Mouse (Mus musculus) embryonic facial prominence, embryonic 10.5 days (tissue): Measurements from ENCODE around the gene Mctp1. TPM values are rescaled to one million over a fixed set of nuclear protein-coding genes. Genes with fewer than 3 reads are reported as not detected.
A peak's percentile ranks its signal among the peaks of the same experiment; 100 is the strongest.

Source experiments
- DNase-seq: peaks from one replicate; pipeline ENCODE4 v3.0.0-alpha.2; 2017; ENCODE audit warnings: low spot score
- H3K27ac ChIP-seq: fragments of 300-500 bp; sonication (generic); replicated peaks from 2 replicates; pipeline ENCODE4 v1.5.1; 2016; ENCODE audit warnings: mild to moderate bottlenecking
- H3K27me3 ChIP-seq: fragments of 300-500 bp; sonication (generic); replicated peaks from 2 replicates; pipeline ENCODE4 v1.6.1; 2016; ENCODE audit warnings: low read depth, mild to moderate bottlenecking; ENCODE audit not compliant: poor library complexity, severe bottlenecking
- H3K36me3 ChIP-seq: fragments of 300-500 bp; sonication (generic); replicated peaks from 2 replicates; pipeline ENCODE4 v1.6.1; 2016; ENCODE audit warnings: mild to moderate bottlenecking, moderate library complexity
- H3K4me1 ChIP-seq: fragments of 300-500 bp; sonication (generic); 2 replicates; pipeline ENCODE4 v1.6.1; 2016
- H3K4me3 ChIP-seq: fragments of 300-500 bp; sonication (generic); 2 replicates; pipeline ENCODE4 v1.5.1; 2016; ENCODE audit warnings: mild to moderate bottlenecking, moderate library complexity
- H3K9me3 ChIP-seq: fragments of 300-500 bp; sonication (generic); 2 replicates; pipeline ENCODE4 v1.6.1; 2016; ENCODE audit warnings: mild to moderate bottlenecking
- WGBS: fragments of 180-500 bp; shearing (Covaris S2); methylation state at CpG from one replicate; pipeline ENCODE4 v1.1.7; 2016; 5-methylcytosine and 5-hydroxymethylcytosine counted together
- polyA plus RNA-seq: library from polyadenylated mRNA; unstranded; fragments of >200 nt; fragmentation: Nextera tagmentation; extraction: Ambion mirVana; gene quantifications from 2 replicates; pipeline ENCODE4 v1.2.1, GENCODE M21; 2016

The Mctp1 gene
- polyA plus RNA-seq, 1 experiment from 2014 or later = 1.4 TPM

DNA sequence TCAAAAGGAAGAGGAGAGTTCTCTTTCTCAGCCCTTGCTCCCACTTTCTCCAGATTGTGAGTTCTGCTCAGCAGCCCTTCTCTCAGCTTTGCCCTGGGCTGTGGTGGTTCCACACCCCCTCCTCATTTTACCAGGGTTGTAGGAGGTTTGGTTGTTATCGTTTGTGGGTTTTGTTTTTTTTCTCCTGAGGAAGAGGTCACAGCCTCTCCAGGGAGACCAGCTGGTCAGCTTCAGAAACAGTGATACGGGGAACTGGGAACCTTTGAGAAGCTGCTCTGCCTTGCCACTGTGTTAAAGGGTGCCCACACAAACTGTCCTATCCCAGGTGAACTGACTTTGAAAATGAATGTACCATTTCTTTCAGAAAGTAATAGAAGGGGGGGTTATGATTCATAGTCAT lies 425.5 kb downstream of the Mctp1 start:
- Histone ChIP-seq H3K27me3 (peaks cover 18% of the 10 kb centered on the region), H3K27ac (peak overlapping the region; percentile 64)
- 2% methylated on average over 2 of the region's 2 CpGs for WGBS

DNA sequence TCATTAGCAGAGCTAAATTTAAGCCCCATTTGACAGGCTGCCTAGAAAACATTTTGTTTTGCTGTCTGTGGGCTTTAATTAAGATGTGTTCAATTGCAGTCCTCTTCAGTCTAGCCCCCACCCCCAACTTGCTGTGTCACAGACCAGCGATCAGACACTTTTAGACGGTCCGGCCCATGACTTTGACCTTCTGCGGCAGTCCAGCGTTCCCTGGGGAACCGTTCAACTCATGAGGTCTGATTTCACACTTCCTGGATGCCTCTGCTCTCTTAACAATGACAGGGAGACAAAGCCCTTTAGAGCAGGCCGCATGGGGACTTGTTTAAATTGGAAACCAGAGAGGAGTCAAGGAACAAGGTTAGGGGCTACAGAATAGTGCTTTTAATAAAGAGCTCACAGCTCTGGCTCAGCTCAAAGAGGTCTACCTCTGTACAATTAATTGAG lies 426.2 kb downstream of the Mctp1 start:
- H3K4me3 ChIP-seq = no peak overlapping the region
- under 1% methylated on average over 7 of the region's 7 CpGs for WGBS
- H3K36me3 ChIP-seq = no peaks in the 10 kb centered on the region
- peaks cover 23% of the 10 kb centered on the region for H3K4me1 ChIP-seq
- peak overlapping the region; percentile 5 for H3K27ac ChIP-seq
- H3K27me3 ChIP-seq = peaks cover 18% of the 10 kb centered on the region
- DNase-seq = peak; percentile 73
- no peaks in the 10 kb centered on the region for H3K9me3 ChIP-seq

More for the DNA sequence above, 425.5 kb downstream of the Mctp1 start:
- peak; percentile 27 for DNase-seq
- no peaks in the 10 kb centered on the region for H3K36me3 ChIP-seq
- peaks cover 23% of the 10 kb centered on the region for H3K4me1 ChIP-seq
- H3K9me3 ChIP-seq = no peaks in the 10 kb centered on the region
- no peak overlapping the region for H3K4me3 ChIP-seq

DNA sequence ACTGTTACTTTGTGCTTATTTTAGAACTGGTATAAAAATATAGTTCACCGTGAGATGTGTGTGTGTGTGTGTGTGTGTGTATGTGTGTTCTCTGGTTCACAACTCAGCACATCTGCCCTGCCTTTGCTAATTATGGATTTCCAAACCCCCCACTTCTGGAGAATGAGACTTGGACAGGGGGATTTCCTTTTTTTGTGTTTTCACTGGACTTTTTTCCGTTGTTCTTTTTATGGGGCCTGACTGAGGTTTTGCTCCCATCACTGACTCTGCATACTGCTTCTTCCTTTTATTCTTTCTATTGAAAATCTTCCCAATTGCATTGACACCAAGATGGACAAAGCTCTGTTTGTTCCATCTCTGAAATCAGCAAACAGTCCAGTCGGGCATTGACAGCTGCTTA lies 438.7 kb downstream of the Mctp1 start:
- Histone ChIP-seq H3K4me1 (peaks cover 24% of the 10 kb centered on the region), H3K9me3 (no peaks in the 10 kb centered on the region), H3K27me3 (no peaks in the 10 kb centered on the region; the same call in 1 of the 2 replicates), H3K36me3 (no peaks in the 10 kb centered on the region), H3K4me3 (no peak overlapping the region), H3K27ac (no peak overlapping the region)
- no peak for DNase-seq
- 45% methylated on average over 3 of the region's 3 CpGs for WGBS

DNA sequence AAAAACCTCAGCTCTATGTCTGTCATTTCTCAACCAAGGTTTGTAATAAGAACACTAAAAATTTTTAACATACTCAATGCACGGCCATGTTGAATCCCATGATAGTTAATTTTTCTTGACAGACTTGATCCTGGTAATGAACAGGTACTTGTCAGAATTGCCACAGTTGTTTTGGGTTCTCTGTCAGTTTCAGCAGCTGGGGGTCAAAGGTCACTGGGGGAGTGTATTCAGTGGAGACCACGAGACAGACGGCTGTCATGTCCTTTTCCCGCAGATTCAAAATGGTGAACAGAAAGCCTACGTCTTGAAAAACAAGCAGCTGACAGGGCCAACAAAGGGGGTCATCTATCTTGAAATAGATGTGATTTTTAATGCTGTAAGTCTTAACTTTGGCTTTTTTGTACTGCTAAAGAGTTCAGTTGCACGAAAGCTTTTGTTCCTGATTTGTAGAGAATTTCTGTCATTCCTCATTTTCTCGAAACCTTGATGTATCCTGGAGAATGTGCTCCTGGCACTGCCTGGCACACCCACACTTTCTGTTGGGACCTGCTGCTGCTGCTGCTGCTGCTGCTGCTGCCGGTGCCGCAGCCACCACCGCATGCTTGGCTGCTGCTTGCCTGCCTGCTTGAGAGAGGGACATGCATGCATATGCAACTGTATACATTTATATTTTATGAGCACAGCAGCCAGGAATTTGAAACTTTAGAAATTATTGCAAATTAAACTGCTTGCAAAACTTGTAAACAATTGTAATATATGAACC lies 440.8 kb downstream of the Mctp1 start:
- Histone ChIP-seq H3K9me3 (no peaks in the 10 kb centered on the region), H3K4me3 (no peak overlapping the region), H3K27ac (peak overlapping the region; percentile 72), H3K4me1 (peaks cover 20% of the 10 kb centered on the region), H3K27me3 (no peaks in the 10 kb centered on the region; the same call in 1 of the 2 replicates), H3K36me3 (no peaks in the 10 kb centered on the region)
- DNase-seq = peak; percentile 61
- 33% methylated on average over 10 of the region's 10 CpGs for WGBS

DNA sequence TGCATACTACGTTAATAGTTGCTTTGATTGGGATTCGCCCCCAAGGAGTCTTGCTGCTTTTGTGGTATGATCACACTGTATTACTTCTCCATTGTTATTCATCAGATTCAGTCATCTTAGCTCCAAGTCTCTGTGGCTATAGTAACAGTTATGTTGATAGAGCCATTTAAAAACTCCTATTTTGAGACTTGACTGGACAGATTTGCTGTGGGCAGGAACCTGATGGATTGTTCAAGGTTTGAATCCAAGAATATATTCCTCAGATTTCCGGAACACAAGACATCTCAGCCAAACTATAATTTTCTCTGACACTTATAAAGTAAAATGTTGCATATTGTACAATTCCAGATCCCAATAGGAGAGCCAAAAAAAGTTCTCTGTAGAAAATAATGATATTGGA lies 443.4 kb downstream of the Mctp1 start:
- no peaks in the 10 kb centered on the region for H3K27me3 ChIP-seq
- H3K9me3 ChIP-seq = no peaks in the 10 kb centered on the region
- H3K4me3 ChIP-seq = no peak overlapping the region
- H3K36me3 ChIP-seq = no peaks in the 10 kb centered on the region
- H3K27ac ChIP-seq = no peak overlapping the region
- no peak for DNase-seq
- WGBS = 82% methylated on average over 3 of the region's 3 CpGs
- H3K4me1 ChIP-seq = peaks cover 20% of the 10 kb centered on the region

DNA sequence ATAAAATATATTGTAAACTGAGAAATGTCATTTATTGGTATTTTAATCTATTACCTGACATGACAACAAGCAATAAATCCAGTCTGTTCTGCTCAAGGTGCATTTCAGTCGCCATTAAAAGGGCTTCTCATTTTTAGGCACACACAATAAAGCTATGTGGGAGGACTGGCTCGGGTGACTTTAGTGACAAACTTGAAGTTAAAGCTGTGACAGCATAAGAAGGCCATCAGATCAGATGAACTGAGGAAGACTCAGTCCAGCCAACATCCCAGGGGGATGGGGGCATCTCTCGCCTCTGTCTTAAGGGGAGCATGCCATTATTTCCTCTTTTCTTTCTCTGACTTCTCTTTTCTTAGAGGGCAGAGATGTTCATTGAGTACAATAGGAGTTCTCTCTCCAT lies 453.7 kb downstream of the Mctp1 start:
- no peak for DNase-seq
- Histone ChIP-seq H3K27ac (no peak overlapping the region), H3K4me3 (no peak overlapping the region), H3K27me3 (0 out of 2 replicates have a peak, but pooled peaks cover 3% of the 10 kb centered on the region), H3K36me3 (no peaks in the 10 kb centered on the region), H3K9me3 (no peaks in the 10 kb centered on the region), H3K4me1 (peaks cover 7% of the 10 kb centered on the region; the same call in 1 of the 2 replicates)
- WGBS = 70% methylated on average over 3 of the region's 3 CpGs

DNA sequence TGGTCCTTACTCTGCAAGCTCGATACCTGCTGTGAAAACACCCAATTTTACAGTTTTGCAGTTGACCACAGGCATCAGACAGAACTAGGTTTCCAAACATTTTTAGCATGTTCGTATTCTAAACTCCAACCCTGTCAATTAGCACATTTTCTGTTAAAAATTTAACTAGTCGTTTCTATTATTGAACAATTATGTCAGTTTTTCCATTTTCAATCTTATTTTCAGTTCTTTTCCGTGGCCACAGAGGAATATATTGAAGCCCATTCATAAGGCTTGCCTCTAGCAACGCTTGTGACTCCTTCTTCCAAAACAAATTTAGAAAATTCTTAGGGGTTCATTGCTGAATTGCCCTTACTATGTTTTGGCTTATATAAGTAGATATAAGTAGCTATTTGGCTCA lies 456.4 kb downstream of the Mctp1 start:
- no peak for DNase-seq
- 82% methylated on average over 5 of the region's 5 CpGs for WGBS
- H3K27ac ChIP-seq = no peak overlapping the region
- peaks cover 7% of the 10 kb centered on the region; the same call in 1 of the 2 replicates for H3K4me1 ChIP-seq
- no peaks in the 10 kb centered on the region for H3K36me3 ChIP-seq
- no peak overlapping the region for H3K4me3 ChIP-seq
- no peaks in the 10 kb centered on the region for H3K9me3 ChIP-seq
- H3K27me3 ChIP-seq = 0 out of 2 replicates have a peak, but pooled peaks cover 3% of the 10 kb centered on the region

DNA sequence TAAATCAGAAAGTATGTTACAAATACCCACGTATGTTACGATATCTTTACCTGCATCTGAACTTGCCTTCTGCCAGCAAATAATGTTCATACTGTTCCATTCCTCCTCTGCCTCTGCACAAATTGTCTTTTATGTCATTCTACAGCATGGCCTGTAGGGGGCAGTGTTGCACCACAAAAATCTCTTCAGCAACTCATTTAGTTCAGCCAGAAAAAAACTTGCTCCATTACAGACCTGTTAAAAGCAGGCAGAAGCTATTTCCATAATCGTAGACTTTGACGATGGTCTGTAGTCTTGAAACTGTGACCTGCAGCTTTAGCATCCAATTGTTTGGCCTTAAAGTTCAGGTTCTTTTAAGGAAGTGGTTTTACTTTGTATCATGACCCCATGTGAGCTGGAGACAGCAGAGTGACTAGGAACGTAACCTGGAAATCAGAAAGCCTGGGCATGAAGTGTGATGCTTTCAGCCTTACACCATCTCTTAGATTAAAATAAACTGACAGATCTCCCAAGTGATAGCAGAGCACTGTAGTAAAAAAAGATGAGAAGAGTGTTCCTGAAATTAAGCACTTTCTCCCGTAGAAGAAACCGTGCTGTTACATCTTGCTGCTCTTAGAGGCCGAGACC lies 460.4 kb downstream of the Mctp1 start:
- WGBS = 53% methylated on average over 8 of the region's 8 CpGs
- no peak overlapping the region for H3K27ac ChIP-seq
- no peaks in the 10 kb centered on the region for H3K9me3 ChIP-seq
- H3K36me3 ChIP-seq = no peaks in the 10 kb centered on the region
- peaks cover 3% of the 10 kb centered on the region; the same call in 1 of the 2 replicates for H3K4me1 ChIP-seq
- peak; percentile 84 for DNase-seq
- no peak overlapping the region for H3K4me3 ChIP-seq
- no peaks in the 10 kb centered on the region for H3K27me3 ChIP-seq

DNA sequence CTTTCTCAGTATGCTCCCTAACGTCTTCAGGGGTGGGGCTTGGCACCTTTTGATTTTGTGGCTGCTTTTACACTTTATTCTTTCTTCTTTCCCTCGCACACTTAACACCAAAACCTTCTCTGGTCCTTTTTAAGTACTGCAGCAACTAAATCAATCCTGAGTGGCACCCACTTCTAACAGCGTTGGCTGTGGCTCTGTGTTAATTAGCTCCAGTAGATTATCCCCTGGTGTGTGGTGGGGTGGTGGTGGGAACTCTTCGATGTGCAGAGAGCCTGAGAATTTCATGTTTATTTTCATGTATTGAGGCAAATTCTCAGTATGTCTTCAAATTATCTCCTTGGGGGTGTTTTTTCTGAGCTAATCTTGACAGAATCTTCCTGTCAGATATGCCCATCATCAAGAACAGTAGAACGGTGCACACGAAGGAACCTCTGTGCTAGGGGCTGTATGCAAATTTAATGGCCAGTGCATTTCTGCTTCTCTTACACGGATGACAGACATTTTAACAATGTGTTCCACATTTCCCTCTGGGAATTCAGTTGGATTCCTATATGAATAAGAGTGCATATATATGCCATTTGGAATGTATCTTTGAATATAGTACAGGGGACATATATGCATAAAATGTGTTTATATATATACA lies 466.2 kb downstream of the Mctp1 start:
- Histone ChIP-seq H3K4me3 (no peak overlapping the region), H3K27me3 (no peaks in the 10 kb centered on the region), H3K36me3 (no peaks in the 10 kb centered on the region), H3K4me1 (peaks cover 28% of the 10 kb centered on the region), H3K27ac (no peak overlapping the region), H3K9me3 (no peaks in the 10 kb centered on the region)
- no peak for DNase-seq
- 66% methylated on average over 7 of the region's 7 CpGs for WGBS

DNA sequence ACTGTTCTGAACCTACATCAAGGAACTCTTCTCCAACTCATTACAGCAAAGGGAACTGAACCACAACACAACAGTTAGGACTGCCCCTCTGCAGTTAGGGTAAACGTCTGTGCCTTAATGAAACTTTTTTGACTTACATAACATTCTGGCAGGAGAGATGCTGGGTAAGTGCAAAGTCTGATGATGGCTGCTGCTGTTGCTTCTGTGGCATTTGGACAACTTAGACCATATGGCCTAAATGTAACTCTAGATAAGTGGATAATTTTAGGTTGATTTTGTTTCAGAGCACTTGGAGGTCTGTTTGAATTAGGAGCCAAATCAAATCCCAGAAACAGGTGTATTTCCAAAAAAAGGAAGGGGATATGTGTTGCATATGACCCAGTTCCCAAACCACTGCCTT lies 470.0 kb downstream of the Mctp1 start:
- Histone ChIP-seq H3K27ac (no peak overlapping the region), H3K9me3 (no peaks in the 10 kb centered on the region), H3K27me3 (no peaks in the 10 kb centered on the region), H3K36me3 (no peaks in the 10 kb centered on the region), H3K4me1 (peaks cover 37% of the 10 kb centered on the region), H3K4me3 (no peak overlapping the region)
- DNase-seq = no peak
- WGBS = 53% methylated on average over 1 of the region's 1 CpGs

DNA sequence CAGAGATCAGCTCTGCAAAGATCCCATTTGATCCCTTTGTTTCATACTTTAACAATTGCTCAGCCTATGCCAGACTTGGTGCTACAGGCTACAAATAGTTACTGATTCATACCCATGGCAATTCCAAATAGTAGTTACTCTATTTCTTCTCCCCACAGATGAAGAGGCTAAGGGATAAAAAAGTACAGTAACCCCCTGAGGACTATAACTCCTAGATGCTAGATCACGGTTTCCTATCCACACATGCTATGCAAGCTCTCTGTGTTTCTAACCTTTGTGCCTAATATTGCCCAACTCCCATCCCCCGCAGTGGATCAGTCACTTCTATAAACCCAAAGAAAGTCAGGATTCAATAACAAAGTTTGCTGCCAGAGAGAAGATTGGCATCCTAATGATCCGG lies 470.7 kb downstream of the Mctp1 start:
- Histone ChIP-seq H3K4me1 (peaks cover 37% of the 10 kb centered on the region), H3K36me3 (no peaks in the 10 kb centered on the region), H3K27me3 (no peaks in the 10 kb centered on the region), H3K27ac (no peak overlapping the region; the same call in 1 of the 2 replicates), H3K4me3 (no peak overlapping the region), H3K9me3 (no peaks in the 10 kb centered on the region)
- DNase-seq = no peak
- 61% methylated on average over 3 of the region's 3 CpGs for WGBS

DNA sequence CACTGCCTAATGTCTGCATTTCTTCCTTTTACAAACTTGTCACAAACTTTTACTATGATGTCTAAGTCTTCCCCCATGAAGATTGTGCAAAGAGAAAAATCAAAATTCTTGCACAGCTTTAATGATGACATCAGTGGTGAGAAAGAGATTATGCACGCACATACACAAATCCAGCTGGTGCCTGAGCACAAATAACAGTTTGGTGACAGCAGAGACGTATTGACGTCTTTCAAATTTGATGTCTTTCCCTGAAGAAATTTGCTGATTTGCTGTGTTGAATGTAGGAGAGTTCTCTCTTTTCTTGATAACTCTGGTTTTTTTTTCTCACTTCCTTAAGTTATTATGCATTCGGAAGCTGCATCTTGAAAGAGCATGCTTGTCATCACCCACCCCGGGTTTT lies 472.7 kb downstream of the Mctp1 start:
- WGBS = 79% methylated on average over 5 of the region's 5 CpGs

More for the DNA sequence above, 472.7 kb downstream of the Mctp1 start:
- DNase-seq = no peak
- Histone ChIP-seq H3K9me3 (no peaks in the 10 kb centered on the region), H3K4me3 (no peak overlapping the region), H3K27ac (no peak overlapping the region), H3K4me1 (peaks cover 28% of the 10 kb centered on the region), H3K27me3 (no peaks in the 10 kb centered on the region), H3K36me3 (no peaks in the 10 kb centered on the region)
